Mouse (Mus musculus) bone marrow, adult 2 months (tissue): Measurements from ENCODE around the gene Sptbn2. TPM values are rescaled to one million over a fixed set of nuclear protein-coding genes. Genes with fewer than 3 reads are reported as not detected.

Source experiments
- H3K27ac ChIP-seq: fragments of 200-500 bp; 2 replicates; pipeline ENCODE4 v1.5.1; 2012; ENCODE audit warnings: low read depth, mild to moderate bottlenecking, control low read depth, inconsistent platforms, low read length; ENCODE audit not compliant: control insufficient read depth, poor library complexity, insufficient read depth
- H3K4me1 ChIP-seq: fragments of 200-500 bp; 2 replicates; pipeline ENCODE4 v1.6.1; 2011; ENCODE audit warnings: low read length; ENCODE audit not compliant: control insufficient read depth, insufficient read depth
- H3K4me3 ChIP-seq: fragments of 200-500 bp; replicated peaks from 2 replicates; pipeline ENCODE3; 2011; ENCODE audit warnings: mild to moderate bottlenecking, low read depth, low read length, control low read depth; ENCODE audit not compliant: control insufficient read depth
- CTCF ChIP-seq: fragments of 200-500 bp; IDR thresholded peaks from 2 replicates; pipeline ENCODE4 v1.5.1; 2011; ENCODE audit warnings: low read length, control low read depth; ENCODE audit not compliant: control insufficient read depth, insufficient read depth
- POLR2A ChIP-seq: fragments of 200-500 bp; IDR thresholded peaks from 2 replicates; pipeline ENCODE4 v1.6.1; 2011; ENCODE audit warnings: low read depth, mild to moderate bottlenecking, control low read depth, low read length, borderline replicate concordance; ENCODE audit not compliant: control insufficient read depth
- WGBS: fragments of 180-500 bp; shearing (Covaris S2); methylation state at CpG from one replicate; pipeline ENCODE4 v1.1.7; 2018; 5-methylcytosine and 5-hydroxymethylcytosine counted together
- polyA plus RNA-seq: library from polyadenylated mRNA; stranded (reverse); fragments of >200 nt; gene quantifications from 2 replicates; pipeline ENCODE4 v1.2.4, GENCODE M21; 2011; ENCODE audit warnings: low replicate concordance; ENCODE audit not compliant: missing spikeins, insufficient read depth, insufficient read length

Gene Sptbn2
- polyA plus RNA-seq, 1 experiment: 0.77 TPM

GRCm38 (mm10) chr19:4717281-4717680 lies 6.3 kb downstream of the Sptbn2 start:
- 76% methylated on average over 2 of the region's 2 CpGs for WGBS
- Histone ChIP-seq H3K4me3 (no peak overlapping the region), H3K27ac (no peak overlapping the region), H3K4me1 (no peaks in the 10 kb centered on the region)
- TF ChIP-seq CTCF: no peak
- no peak for TF ChIP-seq POLR2A

DNA sequence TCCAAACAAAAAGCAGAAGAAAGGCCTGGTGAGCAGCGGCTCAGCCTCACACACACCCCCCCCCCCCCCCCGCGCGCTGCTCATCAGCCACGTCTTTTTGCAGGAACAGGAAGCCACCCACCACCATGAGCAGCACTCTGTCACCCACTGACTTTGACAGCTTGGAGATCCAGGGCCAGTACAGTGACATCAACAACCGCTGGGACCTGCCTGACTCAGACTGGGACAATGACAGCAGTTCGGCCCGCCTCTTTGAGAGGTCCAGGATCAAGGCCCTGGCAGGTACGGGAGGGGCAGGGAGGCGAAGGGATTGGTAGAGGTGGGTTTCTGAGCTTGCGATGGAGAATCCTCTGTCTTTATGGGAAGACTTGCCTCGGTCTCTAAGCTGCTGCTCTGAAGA lies 7.7 kb downstream of the Sptbn2 start:
- TF ChIP-seq CTCF: no peak
- H3K4me3 ChIP-seq: no peak overlapping the region
- no peaks in the 10 kb centered on the region for H3K4me1 ChIP-seq
- H3K27ac ChIP-seq: no peak overlapping the region
- 19% methylated on average over 12 of the region's 12 CpGs for WGBS

DNA sequence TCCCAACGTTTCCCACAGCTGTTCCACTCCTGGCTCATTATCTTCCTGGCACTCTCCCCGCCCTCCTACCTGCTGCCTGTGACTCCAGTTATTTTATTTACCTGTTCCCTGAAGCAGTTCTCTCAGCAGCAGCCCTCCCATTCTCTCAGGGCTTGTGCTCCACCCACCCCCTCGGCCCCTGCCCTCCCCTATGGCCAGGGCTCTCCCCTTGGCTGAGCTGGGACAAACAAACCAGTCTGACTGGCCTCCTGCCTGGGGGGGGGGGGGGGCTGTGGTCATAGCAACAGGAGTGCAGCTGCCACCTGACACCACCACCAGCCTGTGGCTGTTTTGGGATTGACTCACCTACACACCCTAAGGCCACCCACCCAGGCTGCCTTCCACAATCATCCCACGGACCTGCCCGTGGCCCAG lies 8.4 kb downstream of the Sptbn2 start:
- Histone ChIP-seq H3K27ac (no peak overlapping the region), H3K4me3 (no peak overlapping the region), H3K4me1 (no peaks in the 10 kb centered on the region)
- TF ChIP-seq POLR2A (no peak), CTCF (no peak)
- 63% methylated on average over 5 of the region's 5 CpGs for WGBS

- Histone ChIP-seq H3K4me3 (no peak overlapping the region), H3K27ac (no peak overlapping the region), H3K4me1 (no peaks in the 10 kb centered on the region)
- 79% methylated on average over 15 of the region's 15 CpGs for WGBS
- no peak for TF ChIP-seq POLR2A
- TF ChIP-seq CTCF: no peak
Measured at GRCm38 (mm10) chr19:4720112-4720511, 9.1 kb downstream of the Sptbn2 start.

DNA sequence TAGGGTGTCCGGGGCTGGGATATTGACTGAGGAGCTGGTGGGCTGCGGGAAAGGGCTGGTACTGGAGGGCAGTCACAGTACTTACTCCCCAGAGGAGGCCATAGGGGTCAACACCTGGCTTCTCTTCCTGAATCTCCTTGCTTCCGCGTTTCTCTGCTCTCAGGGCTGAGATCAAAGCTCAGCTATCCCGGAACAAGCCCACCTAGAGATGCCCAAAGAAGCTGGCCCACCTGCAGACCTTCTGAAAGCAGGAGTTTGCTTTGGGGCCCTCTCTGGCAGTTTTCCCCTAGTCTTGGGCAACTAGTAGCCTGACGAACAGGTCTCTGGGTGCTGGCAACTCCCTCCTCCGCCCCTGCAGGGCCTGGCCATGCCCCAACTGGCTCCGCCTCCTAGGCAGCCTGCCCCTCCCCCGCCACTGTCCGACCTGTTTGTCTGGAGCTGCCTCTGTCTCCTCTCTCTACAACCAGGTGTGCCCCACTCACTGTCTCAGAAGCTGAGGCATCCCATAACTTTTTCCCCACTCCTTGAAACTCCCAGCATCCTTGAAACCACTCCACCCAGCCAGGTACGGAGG lies 9.8 kb downstream of the Sptbn2 start:
- 62% methylated on average over 11 of the region's 11 CpGs for WGBS
- H3K4me3 ChIP-seq: no peak overlapping the region

DNA sequence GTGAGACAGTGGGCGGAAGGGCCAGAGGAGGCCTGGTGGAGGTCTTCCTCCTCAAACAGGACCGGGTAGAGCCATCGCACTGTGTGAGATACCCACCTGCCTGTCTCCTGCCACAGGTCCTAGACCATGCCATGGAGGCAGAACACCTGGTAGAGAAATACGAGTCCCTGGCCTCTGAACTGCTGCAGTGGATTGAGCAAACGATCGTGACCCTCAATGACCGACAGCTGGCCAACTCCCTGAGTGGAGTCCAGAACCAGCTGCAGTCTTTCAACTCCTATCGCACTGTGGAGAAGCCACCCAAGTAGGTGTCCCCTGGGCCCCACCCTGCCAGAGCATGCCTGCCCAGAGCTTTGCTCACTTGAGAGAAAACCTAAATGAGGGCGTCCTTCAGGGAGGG lies 18.2 kb downstream of the Sptbn2 start:
- 87% methylated on average over 9 of the region's 9 CpGs for WGBS
- no peak overlapping the region for H3K4me3 ChIP-seq
- no peak for TF ChIP-seq POLR2A
- no peak for TF ChIP-seq CTCF
- no peaks in the 10 kb centered on the region for H3K4me1 ChIP-seq
- no peak overlapping the region for H3K27ac ChIP-seq

More for the DNA sequence above, 9.8 kb downstream of the Sptbn2 start:
- H3K4me1 ChIP-seq: no peaks in the 10 kb centered on the region
- TF ChIP-seq CTCF: no peak
- no peak for TF ChIP-seq POLR2A
- H3K27ac ChIP-seq: no peak overlapping the region

DNA sequence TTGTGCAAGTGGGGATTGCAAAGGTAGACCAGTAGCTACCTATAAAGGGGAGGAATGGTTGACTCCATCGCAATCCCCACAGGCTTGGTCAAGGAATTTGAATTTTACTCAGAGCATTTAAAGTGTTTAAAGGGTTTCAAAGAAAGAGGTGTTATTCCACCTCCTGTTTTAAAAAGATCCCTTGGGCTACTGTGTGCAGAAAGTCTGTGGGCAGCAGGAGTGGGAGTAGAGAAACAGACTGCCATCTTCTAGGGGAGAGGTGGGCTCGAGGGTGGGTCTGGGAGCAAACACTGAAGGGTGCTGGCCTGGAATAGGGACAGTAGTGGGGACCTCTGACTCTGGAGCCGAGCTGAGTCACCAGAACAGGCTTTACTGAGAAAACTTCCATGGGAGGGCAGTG lies 22.1 kb downstream of the Sptbn2 start:
- Histone ChIP-seq H3K27ac (no peak overlapping the region), H3K4me3 (no peak overlapping the region), H3K4me1 (no peaks in the 10 kb centered on the region)
- WGBS: 67% methylated on average over 3 of the region's 3 CpGs
- no peak for TF ChIP-seq POLR2A
- TF ChIP-seq CTCF: no peak

GRCm38 (mm10) chr19:4737866-4738265 lies 26.9 kb downstream of the Sptbn2 start:
- 70% methylated on average over 13 of the region's 13 CpGs for WGBS
- TF ChIP-seq CTCF (no peak), POLR2A (no peak)
- H3K4me1 ChIP-seq: no peaks in the 10 kb centered on the region
- H3K4me3 ChIP-seq: no peak overlapping the region
- H3K27ac ChIP-seq: no peak overlapping the region

DNA sequence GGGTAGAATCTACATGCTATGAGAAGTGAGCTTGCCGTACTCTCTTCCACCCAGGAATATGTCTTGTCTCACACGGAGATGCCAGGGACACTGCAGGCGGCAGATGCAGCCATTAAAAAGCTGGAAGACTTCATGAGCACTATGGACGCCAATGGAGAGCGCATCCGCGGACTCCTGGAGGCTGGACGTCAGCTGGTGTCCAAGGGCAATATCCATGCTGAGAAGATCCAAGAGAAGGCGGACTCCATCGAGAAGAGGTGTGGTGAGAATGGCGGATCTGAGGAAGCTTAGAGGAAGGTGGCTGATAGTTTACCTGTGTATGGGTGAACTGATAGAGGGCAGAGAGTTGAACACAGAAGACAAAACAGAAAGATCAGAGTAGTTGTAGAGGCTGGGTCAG lies 28.1 kb downstream of the Sptbn2 start:
- TF ChIP-seq POLR2A (no peak), CTCF (no peak)
- Histone ChIP-seq H3K27ac (no peak overlapping the region), H3K4me1 (no peaks in the 10 kb centered on the region), H3K4me3 (no peak overlapping the region)
- 88% methylated on average over 11 of the region's 11 CpGs for WGBS
